25 mouse cellular contexts compared by ENCODE assay signal in the genomic region with DNA sequence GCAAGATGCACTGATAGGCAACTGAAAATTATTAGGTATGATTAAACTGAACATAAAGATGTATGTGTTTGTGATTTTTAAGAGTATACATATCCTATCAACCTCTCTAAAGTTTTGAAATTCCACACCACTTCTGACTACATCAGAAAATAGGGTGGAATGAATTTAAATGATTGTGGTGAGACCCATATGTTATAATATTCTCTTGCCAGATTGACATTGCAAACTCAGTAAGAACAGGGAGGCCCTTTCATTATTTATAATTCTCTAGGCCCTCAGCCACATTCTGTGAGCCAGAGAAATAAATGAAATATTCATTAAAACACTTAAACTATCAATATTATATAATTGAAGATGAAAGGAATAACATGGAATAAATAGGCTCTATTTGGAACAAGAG.
A peak's percentile ranks its signal among the peaks of the same experiment; 100 is the strongest.
DNase-seq lines count a peak whose midpoint lies in the region; ATAC-seq and TF ChIP-seq lines count a peak whose summit lies in the region.
"Had no signal": no experiment of that assay in that cellular context is flagged by ENCODE, and none has a peak within 500 bp of the region (broad histone marks: within the 10 kb centered on the region; RNA-seq: fewer than 3 reads in every experiment).

No protein-coding gene starts in this region.

- H3K36me3 ChIP-seq in forebrain, embryonic 14.5 days (ENCODE audit: control insufficient read depth, insufficient read depth, low read length), result no peaks in the 10 kb centered on the region
- H3K36me3 ChIP-seq in forebrain, embryonic 10.5 days (replicated peaks), result no peaks in the 10 kb centered on the region
- H3K36me3 ChIP-seq in midbrain, embryonic 14.5 days (ENCODE audit: control insufficient read depth, insufficient read depth, low read length), result no peaks in the 10 kb centered on the region
- H3K36me3 ChIP-seq in midbrain, embryonic 13.5 days, result no peaks in the 10 kb centered on the region
- H3K36me3 ChIP-seq: embryonic facial prominence, embryonic 10.5 days; embryonic facial prominence, embryonic 13.5 days; heart, embryonic 12.5 days; heart, embryonic 15.5 days had no signal

- no peaks in the 10 kb centered on the region for H3K9me3 ChIP-seq in forebrain, embryonic 14.5 days (replicated peaks; ENCODE audit: control insufficient read depth, low read length)
- no peaks in the 10 kb centered on the region for H3K9me3 ChIP-seq in forebrain, embryonic 10.5 days
- H3K9me3 ChIP-seq in midbrain, embryonic 14.5 days (ENCODE audit: control insufficient read depth, low read length), result no peaks in the 10 kb centered on the region
- no peaks in the 10 kb centered on the region for H3K9me3 ChIP-seq in midbrain, embryonic 13.5 days
- H3K9me3 ChIP-seq: embryonic facial prominence, embryonic 10.5 days; embryonic facial prominence, embryonic 13.5 days; heart, embryonic 12.5 days; heart, embryonic 15.5 days had no signal

- no peaks in the 10 kb centered on the region for H3K27me3 ChIP-seq in forebrain, embryonic 14.5 days (replicated peaks; ENCODE audit: control insufficient read depth, insufficient read depth, low read length)
- H3K27me3 ChIP-seq in forebrain, embryonic 10.5 days (ENCODE audit: poor library complexity, severe bottlenecking), result no peaks in the 10 kb centered on the region
- H3K27me3 ChIP-seq in midbrain, embryonic 14.5 days (ENCODE audit: control insufficient read depth, insufficient read depth, low read length), result no peaks in the 10 kb centered on the region
- H3K27me3 ChIP-seq in midbrain, embryonic 13.5 days, result no peaks in the 10 kb centered on the region
- H3K27me3 ChIP-seq: embryonic facial prominence, embryonic 13.5 days; heart, embryonic 12.5 days; heart, embryonic 15.5 days had no signal

- no peak for TF ChIP-seq CTCF in brain, embryonic 14.5 days (IDR thresholded peaks at IDR 0.05; ENCODE audit: borderline replicate concordance, extremely low read depth, insufficient read depth, insufficient read length)

- no peak for TF ChIP-seq POLR2A in brain, embryonic 14.5 days (IDR thresholded peaks at IDR 0.05; ENCODE audit: borderline replicate concordance, extremely low read depth, insufficient read depth, insufficient read length, poor library complexity, severe bottlenecking)

- H3K4me3 ChIP-seq in forebrain, embryonic 14.5 days (ENCODE audit: low read depth, low read length), result no peak overlapping the region
- H3K4me3 ChIP-seq in forebrain, embryonic 10.5 days, result no peak overlapping the region
- no peak overlapping the region for H3K4me3 ChIP-seq in midbrain, embryonic 14.5 days (replicated peaks; ENCODE audit: low read depth, low read length)
- no peak overlapping the region for H3K4me3 ChIP-seq in midbrain, embryonic 13.5 days (replicated peaks)
- H3K4me3 ChIP-seq: embryonic facial prominence, embryonic 10.5 days; embryonic facial prominence, embryonic 13.5 days; erythroblast, embryonic 14.5 days; heart, embryonic 12.5 days; heart, embryonic 15.5 days had no signal

- no peaks in the 10 kb centered on the region for H3K4me1 ChIP-seq in forebrain, embryonic 14.5 days (ENCODE audit: control insufficient read depth, insufficient read depth, low read length)
- no peaks in the 10 kb centered on the region for H3K4me1 ChIP-seq in forebrain, embryonic 10.5 days
- no peaks in the 10 kb centered on the region for H3K4me1 ChIP-seq in midbrain, embryonic 14.5 days (ENCODE audit: control insufficient read depth, insufficient read depth, low read length)
- H3K4me1 ChIP-seq in midbrain, embryonic 13.5 days (replicated peaks), result no peaks in the 10 kb centered on the region
- H3K4me1 ChIP-seq: embryonic facial prominence, embryonic 10.5 days; embryonic facial prominence, embryonic 13.5 days; heart, embryonic 12.5 days; heart, embryonic 15.5 days had no signal

- no peak overlapping the region for H3K4me2 ChIP-seq in forebrain, embryonic 14.5 days (ENCODE audit: low read length)
- no peak overlapping the region for H3K4me2 ChIP-seq in midbrain, embryonic 14.5 days (ENCODE audit: low read length)
- no peak overlapping the region for H3K4me2 ChIP-seq in midbrain, embryonic 13.5 days (replicated peaks)
- H3K4me2 ChIP-seq: embryonic facial prominence, embryonic 13.5 days; heart, embryonic 12.5 days; heart, embryonic 15.5 days; hindbrain, embryonic 14.5 days had no signal

- peak; percentile 37 for DNase-seq in forebrain, embryonic 14.5 days (ENCODE audit: low spot score)
- DNase-seq in forebrain, embryonic 10.5 days (ENCODE audit: extremely low spot score, low spot score), result no peak
- peak; percentile 18 for DNase-seq in midbrain, embryonic 14.5 days
- DNase-seq in brain, embryonic 14.5 days (ENCODE audit: low read depth), result peak; percentile 46
- no peak for DNase-seq in adrenal gland, postnatal 4 days (ENCODE audit: low spot score in 2 of 2)
- DNase-seq: adrenal gland, adult 2 months; adrenal gland, postnatal 14 days; cerebellum, adult 11-12 months; cerebellum, adult 9-11 months; embryo, embryonic 11 days; gastrocnemius, postnatal 25 days; heart, adult 18-20 months; heart, postnatal 10 days; heart, postnatal 4 days; kidney, adult 2 months had no signal

- ATAC-seq in forebrain, embryonic 14.5 days, result 0 out of 2 replicates have a peak, but pooled peaks have one; percentile 20
- ATAC-seq in midbrain, embryonic 14.5 days (ENCODE audit: low FRiP score, low TSS enrichment), result no peak
- ATAC-seq in midbrain, embryonic 13.5 days, result no peak
- ATAC-seq: CD4-positive, CD25-positive, alpha-beta regulatory T cell, adult 4 months; hindbrain, postnatal 0 days; intestine, postnatal 0 days had no signal

- no peak overlapping the region for H3K27ac ChIP-seq in forebrain, embryonic 14.5 days (ENCODE audit: low read depth, low read length)
- no peak overlapping the region for H3K27ac ChIP-seq in forebrain, embryonic 10.5 days
- no peak overlapping the region for H3K27ac ChIP-seq in midbrain, embryonic 14.5 days (replicated peaks; ENCODE audit: low read depth, low read length)
- no peak overlapping the region for H3K27ac ChIP-seq in midbrain, embryonic 13.5 days
- H3K27ac ChIP-seq: embryonic facial prominence, embryonic 10.5 days; embryonic facial prominence, embryonic 13.5 days; heart, embryonic 15.5 days; hindbrain, embryonic 14.5 days; hindbrain, postnatal 0 days had no signal

- H3K9ac ChIP-seq in forebrain, embryonic 14.5 days (ENCODE audit: low read length), result no peak overlapping the region
- H3K9ac ChIP-seq in midbrain, embryonic 14.5 days (replicated peaks; ENCODE audit: low read length), result no peak overlapping the region
- H3K9ac ChIP-seq in midbrain, embryonic 13.5 days (replicated peaks), result no peak overlapping the region
- H3K9ac ChIP-seq: embryonic facial prominence, embryonic 13.5 days; heart, embryonic 12.5 days; heart, embryonic 15.5 days; hindbrain, embryonic 14.5 days had no signal

Comparison
In these comparisons a context has a peak if more than half of its experiments do, and no peak if none do; other contexts are left out.
1. DNase-seq: peak in forebrain, embryonic 14.5 days (single experiment), midbrain, embryonic 14.5 days (single experiment) and brain, embryonic 14.5 days (single experiment); none in forebrain, embryonic 10.5 days (single experiment) and adrenal gland, postnatal 4 days (0 of 2).